Mouse (Mus musculus): ENCODE measurements around the gene Rnf2.

GRCm38 (mm10) chr1:151429316-151429715, 71.4 kb downstream of the Rnf2 start:
- TF ChIP-seq CTCF (IDR thresholded peaks at IDR 0.05; ENCODE audit: low read depth, low read length) (no peak), POLR2A (IDR thresholded peaks at IDR 0.05; ENCODE audit: insufficient read depth, low read length) (no peak), EP300 (IDR thresholded peaks at IDR 0.05; ENCODE audit: insufficient read depth, low read depth, low read length) (no peak)

All from ES-Bruce4 (cell line).